Mouse (Mus musculus) adrenal gland, adult 2 months (tissue): ENCODE results near the gene Fnip2. TPM values are rescaled to one million over a fixed set of nuclear protein-coding genes. Genes with fewer than 3 reads are reported as not detected.
A peak's percentile ranks its signal among the peaks of the same experiment; 100 is the strongest.

Experiments
- DNase-seq: peaks from one replicate; pipeline ENCODE4 v3.0.0; 2021
- polyA plus RNA-seq: library from polyadenylated mRNA; depleted of rRNA; stranded (reverse); fragments of >200 nt; gene quantifications from 2 replicates; pipeline ENCODE4 v1.2.3, GENCODE M21; 2012
- total RNA-seq, 2 experiments: library from RNA; stranded (reverse); gene quantifications; 2 replicates each; pipeline ENCODE4 v1.2.3; 2021

The Fnip2 gene
- total and polyA plus RNA-seq, 3 experiments: 1.9 to 8.5 (median 7.4) TPM

DNA sequence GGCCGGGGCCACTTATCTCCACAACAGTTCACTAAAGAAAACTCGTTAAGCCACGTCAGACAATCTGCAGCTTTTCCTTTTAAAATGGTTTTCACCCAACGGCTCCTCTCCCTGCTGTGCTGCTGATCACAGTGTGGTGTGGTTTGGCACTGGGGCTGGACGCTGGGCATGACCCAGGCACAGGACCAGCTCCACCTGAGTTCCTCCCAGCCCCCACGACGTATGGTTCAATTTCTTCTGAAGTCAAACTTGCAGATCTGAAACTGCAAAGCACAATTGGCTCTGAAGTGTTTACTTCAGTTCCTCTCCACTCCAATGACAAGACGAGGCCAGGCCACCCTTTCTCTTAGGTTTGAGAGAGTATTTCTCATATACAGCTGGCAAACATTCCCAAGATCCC lies 39.1 kb downstream of the Fnip2 start:
- no peak for DNase-seq

DNA sequence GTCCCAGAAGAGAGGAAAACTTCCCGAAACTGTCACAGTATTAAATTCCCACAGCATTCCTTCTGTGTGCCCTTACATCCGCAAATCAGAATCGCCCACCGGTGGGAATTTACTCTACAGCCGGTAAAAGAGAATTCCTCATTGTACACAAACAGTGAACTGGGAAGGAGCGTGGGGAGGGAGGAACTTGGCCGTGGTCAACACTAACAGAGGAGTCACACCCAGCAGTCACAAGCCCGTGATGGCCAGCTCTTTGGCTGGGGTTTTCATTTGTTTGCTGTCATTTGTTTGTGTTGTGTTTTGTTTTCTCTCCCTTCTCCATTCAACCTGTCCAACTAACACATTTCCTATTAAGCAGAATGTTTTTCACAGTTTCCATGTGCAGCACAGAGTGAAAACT lies 39.7 kb downstream of the Fnip2 start:
- DNase-seq: no peak

DNA sequence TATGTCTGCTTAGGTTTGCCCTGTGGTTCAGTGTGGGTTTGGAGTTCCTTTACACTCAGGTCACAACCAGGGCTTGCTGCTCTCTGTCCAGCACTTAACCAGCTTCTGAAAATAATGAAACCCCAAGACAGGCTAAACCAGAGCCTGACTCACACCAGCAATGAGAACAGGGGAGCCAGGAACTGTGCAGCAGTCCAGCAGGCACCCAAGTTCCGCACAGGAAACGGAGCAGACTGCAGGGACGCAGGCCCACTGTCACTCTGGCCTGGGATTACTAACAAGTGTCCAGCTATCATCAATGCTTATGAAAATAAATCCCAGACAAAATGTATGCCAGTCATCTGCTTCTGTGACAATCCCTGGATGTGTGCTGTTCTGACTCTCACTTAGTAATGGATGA lies 40.1 kb downstream of the Fnip2 start:
- no peak for DNase-seq

DNA sequence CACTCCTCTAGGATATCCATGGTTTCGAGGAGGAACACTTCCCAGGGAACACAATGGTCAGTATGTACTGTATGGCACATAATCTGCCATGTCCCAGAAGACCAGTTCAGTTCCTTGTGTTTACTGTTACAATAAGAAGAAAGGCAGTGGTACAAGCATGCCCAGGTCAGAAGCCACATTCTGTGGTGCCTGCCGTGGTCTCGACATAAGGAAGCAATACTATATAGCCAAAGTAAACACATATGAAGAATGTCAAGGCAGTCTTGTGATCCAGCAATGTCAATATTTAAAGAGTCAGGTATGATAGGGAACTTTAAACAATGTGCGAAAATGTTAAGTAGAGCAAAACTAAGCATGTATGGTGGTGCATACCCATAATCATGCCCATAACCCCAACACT lies 44.2 kb downstream of the Fnip2 start:
- DNase-seq: no peak

DNA sequence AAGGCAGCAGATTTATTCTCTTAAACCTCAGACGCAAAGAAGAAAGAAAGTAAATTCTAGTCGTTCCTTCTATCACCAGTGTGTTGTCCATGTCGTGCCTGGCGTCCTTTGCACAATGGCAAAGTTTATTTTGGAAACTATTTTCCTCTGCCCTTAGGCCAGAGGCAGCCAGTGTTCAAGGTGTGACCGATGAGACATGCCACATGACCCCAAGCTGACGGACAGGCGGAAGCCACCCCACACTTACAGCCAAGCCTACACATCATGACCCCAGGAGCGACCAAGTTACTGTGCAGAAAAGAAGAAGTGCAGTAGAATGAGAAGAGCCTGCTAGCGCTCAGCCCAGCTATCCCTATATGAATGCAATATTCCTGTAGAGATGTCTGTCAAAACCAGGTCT lies 47.7 kb downstream of the Fnip2 start:
- no peak for DNase-seq

DNA sequence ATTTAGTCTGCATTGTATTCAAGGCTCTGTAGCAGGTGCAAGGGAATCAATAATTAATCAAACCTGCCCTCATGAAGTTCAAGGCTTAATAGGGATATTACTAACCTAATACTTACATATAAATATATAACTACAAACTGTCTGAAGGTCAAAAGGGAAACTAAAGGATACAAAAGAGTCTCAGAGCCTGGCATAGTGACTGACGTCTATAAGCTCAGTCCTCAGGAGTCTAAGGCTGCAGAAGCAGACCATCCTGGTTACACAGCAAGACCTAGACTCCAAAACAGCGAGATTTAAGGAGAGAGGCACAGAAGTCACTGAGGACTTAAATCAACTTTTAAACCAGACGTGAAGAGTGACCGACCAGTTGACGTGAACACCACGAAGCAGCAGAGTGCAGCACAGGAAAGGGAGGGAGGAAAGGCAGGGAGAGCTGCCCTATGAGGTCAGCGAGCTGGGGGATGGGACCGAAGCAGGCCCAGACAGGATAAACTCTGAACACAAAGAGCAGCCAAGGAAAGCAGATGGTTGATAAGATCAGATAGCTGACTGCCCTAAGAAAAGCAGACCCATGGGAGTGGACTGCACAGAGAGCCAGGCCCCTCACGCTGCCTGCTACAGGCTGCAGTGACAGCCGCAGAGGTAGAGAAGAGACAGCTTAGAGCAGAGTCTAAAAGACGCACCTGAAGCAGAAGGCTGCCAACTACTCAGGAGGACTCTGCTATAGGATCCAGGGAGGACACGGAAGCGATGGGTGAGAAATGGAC lies 48.7 kb downstream of the Fnip2 start:
- DNase-seq: peak; percentile 64

DNA sequence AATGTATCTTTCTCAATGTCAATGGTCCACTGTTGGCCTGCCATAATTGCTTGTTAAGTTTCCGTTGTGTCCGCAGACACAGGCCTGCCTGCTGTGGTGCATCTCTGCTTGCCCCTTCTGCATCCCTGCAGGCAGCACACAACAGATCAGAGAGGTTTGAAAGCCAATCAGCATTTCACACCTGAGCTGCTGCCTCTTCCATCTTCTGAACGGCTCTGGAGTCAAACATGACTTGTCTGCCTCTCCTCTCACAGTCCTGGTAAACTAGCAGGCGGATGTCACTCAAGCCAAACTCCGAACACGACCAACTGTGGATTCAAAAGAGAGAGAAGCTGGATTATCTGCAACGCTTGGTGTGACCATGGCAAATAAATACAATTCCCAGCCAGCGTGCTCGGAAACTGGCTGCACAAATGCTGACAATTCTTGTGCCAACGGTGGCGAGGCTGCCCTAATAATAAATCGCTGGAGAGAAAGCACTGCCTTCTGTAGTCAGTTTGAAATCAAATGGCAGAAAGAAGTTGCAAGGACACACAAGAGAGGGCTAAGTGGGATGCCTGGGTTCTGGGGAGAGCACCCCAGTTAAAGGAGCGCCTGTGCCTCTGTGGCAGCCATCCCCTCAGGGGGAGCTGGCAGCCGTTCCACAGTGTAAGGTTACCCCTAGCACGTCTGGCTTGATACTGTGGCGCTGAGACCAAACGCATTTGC lies 49.6 kb downstream of the Fnip2 start:
- DNase-seq: no peak

DNA sequence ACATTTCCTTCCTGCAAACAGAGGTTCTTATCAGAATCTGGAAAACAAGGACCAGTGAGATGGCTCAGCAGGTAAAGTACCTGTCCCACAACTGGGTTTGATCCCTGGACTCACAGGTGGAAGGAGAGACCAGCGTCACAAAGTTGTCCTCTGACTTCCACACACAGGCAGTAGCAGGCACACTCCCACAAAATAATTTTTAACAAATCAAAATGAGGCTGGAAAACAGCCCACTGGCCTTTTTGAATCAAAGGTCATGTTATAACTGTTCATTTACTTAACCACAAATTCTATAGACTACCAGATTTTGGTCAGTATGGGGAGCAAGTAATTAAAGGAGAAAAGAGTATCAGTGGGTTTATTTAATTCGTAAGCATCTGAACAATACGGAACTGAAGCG lies 50.6 kb downstream of the Fnip2 start:
- DNase-seq: no peak

DNA sequence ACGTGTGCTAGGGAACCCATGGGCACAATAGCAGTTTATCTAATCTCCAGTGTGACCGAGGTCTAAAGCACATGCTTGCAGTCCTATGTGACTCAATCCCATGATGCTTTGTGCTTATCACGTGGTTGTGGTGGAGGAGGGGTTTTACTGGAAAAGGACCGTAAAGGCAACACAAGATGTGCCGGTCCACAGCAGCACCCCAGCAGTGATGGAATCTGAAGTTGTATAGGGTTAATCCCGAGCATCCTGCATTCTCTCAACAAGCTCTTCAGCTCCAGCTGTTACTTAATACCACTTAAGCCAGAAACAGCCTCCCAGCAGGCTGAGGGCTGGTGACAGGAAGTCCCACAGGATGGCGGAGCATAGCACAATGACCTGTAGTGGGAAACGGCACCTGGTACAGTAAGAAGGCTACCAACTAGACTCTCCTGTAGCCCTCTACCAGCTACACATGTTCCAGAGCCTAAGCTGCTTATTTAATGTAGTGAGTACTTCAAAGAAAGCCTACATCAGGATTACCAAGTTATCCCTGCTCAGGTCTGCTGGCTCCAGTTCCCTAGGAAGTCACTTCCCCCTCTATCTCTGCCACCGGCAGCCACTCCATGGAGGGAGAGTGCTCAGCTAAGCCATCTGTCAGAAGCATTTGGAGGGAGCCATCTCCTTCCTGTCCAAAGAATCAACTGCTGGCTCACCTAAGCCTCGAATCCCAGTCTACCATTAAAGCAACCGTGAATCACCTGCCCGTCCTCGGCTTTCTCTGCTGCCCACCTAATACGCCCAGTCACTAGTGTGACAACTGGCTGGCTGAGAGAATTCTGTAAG lies 51.3 kb downstream of the Fnip2 start:
- no peak for DNase-seq

DNA sequence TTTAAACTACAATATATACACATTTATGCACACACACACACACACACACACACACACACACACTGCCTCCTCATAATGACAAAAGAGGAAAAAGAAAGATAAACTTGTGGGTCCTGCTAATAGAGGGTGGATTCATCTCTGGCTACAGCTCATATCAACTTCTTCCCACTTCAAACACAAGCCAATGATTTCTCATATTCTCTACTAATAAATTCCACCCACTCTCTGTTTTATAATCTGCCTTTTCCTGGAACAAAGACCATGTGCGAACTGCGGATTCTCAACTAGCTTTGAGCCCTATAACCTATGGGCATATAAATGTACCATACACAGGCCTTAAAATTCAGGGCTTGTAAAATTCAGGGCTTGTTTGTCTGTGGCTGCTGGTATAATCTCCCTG lies 53.3 kb downstream of the Fnip2 start:
- DNase-seq: no peak

DNA sequence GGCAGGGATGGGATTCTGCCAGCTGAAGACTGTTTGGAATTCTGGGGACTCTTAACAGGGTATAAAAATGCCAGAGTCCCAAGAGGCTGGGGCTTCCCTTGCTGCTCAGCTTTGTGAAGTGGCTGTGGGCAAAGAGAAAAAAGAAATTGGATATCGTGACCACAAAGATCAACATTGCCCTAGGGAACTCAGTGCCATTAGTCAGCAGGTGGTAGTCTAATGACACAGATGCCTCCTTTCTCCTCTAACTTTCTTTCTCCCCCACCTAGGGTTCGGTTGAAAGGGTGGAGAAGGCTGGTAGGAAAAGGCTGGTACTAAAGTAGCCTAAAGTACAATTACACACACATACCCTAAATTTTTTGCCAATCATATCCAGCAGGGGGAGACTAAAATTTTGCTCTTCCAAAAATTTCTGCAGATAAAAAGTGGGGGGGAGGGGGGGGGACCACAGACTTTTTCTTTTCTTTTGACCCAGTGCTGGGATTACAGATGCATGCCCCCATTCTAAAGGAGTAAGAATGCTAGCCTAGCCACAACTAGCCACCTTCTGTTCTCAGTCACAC lies 66.3 kb downstream of the Fnip2 start:
- DNase-seq: no peak

DNA sequence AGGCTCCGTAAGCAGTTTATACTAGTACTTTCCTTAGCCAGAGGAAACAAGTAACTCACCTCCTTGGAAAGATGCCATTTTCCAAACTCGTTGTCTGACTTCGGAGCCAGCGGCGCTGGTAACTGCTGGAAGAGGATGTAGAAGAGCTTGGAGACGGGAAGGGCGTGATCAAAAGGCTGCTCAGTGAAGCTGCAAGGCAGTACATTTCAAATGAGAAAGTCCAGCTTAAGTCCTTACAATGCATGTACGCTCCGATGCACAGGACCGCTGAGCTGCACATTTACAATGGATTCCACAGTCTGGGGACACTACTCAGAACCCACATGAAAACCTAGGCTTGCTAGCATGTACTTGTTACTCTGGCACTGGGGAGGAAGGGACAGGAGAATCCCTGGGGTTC lies 67.3 kb downstream of the Fnip2 start:
- no peak for DNase-seq

DNA sequence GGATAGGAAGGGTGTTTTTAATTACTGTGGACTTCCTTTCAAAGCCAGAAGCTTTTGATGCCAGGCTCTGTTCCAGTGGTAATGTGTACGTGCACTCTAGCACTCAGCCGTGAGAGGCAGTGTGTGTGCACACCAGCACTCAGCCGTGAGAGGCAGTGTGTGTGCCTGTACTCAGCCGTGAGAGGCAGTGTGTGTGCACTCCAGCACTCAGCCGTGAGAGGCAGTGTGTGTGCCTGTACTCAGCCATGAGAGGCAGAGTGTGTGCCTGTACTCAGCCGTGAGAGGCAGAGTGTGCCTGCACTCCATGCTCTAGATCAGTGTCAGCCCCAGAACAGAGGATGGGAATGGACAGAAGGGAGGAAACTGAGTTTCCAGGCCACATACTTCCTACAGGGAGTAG lies 70.9 kb downstream of the Fnip2 start:
- no peak for DNase-seq

DNA sequence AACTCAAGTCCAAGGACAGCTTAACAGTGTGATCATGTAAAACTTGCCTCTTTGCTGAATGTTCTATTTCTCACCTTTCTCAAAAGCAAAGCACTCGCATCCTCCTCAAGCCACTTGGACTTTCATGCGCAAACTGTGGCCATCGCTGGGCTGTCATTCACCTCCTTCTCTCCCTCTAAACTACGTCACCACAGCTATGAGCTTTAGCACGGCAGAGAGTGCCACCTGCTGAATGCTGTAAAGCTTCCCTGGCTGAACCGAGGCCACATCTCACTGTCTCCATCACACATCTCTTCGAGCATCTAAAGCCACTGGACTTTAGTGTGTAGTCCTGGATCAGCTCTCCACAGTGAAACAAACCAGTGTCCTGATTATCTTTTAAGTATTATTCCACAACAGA lies 72.4 kb downstream of the Fnip2 start:
- no peak for DNase-seq

DNA sequence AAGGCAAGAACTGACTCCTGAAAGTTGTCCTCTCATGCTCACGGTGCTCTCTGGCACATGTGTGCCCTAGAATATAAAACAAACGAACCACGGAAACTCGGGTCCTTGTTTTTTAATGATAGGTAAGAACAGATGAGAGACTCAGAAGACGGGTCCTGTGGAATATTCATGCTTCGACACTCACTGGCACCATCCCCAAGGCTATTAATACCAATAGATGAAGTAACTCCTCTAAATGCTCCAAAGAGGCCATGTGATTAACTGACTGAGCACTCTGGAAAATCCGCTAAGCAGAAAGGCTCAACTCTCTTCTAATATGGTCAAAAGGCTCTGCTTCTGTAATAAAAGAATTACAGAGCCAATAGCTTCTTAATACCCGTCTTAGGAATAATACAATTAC lies 73.6 kb downstream of the Fnip2 start:
- DNase-seq: no peak

DNA sequence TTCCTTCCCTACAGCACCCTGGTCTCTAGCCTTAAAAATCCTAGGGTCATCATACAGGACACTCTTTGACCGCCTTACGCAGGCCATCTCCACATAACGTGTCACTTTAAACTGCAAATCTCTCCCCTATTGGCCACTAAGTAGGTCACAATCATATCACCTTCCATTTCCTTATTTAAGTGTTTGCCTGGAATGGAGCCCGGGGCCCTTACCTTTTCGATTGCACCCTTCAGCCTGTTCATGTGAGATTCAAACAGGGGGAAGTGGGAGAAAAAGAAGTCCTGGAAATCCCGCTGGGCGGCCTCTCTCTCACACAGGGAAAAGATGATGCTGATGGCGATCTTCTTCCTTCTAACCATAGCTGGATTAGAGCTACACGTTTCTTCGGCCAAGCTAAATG lies 74.5 kb downstream of the Fnip2 start:
- no peak for DNase-seq

DNA sequence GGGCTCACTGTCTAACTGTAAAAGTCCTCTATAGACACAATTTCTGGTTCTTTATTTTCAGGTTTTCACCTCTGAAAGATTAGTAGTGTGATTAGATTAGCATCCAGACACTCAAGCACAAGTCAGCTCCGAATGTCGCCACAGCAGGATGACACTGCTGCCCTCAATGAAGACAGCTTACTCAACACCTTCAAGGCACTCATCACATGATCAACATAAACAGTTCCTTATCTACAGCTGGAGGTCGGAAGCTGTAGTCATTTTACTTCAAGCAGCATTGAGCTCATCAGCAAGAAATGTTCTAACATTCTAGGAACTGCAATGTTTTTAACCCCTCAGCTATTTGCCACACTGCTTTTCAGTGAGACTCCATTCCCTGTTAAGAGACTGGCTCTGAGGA lies 76.0 kb downstream of the Fnip2 start:
- DNase-seq: no peak

DNA sequence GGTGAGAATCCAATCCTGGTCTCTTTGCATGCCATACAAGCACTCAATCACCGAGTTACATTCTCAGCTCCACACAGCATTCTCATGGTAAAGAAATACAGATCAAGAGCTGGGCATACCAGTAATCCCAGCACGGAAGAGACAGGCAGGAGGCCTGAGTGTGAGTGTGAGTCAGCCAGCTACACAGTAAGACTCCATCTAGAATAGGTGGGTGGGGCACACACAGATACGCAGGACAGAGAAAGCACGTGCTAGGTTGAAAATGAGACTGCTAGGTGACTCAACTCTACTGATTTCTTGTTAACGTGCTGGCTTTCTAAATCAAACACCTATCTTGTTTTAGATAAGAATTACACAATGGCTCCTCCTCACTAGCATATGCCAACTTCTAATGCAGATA lies 77.5 kb downstream of the Fnip2 start:
- no peak for DNase-seq

DNA sequence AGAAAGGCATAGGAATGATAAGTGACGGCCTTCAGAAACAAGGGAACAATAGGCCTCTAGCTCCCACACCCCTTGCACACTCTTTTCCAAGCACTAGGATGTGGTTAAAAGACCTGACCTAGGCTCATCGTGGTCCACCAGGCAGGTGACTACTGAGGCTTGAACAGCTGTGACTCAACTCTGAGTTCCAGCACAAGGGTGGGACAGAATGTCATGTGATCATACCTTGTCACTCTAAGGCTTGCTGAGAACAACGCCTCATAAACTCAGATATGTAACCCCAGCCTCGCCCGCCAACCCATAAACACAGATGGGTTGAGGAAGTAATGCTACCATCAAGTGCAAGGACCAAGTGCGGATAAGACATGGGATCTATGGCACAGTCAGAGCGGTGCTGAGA lies 79.6 kb downstream of the Fnip2 start:
- no peak for DNase-seq

DNA sequence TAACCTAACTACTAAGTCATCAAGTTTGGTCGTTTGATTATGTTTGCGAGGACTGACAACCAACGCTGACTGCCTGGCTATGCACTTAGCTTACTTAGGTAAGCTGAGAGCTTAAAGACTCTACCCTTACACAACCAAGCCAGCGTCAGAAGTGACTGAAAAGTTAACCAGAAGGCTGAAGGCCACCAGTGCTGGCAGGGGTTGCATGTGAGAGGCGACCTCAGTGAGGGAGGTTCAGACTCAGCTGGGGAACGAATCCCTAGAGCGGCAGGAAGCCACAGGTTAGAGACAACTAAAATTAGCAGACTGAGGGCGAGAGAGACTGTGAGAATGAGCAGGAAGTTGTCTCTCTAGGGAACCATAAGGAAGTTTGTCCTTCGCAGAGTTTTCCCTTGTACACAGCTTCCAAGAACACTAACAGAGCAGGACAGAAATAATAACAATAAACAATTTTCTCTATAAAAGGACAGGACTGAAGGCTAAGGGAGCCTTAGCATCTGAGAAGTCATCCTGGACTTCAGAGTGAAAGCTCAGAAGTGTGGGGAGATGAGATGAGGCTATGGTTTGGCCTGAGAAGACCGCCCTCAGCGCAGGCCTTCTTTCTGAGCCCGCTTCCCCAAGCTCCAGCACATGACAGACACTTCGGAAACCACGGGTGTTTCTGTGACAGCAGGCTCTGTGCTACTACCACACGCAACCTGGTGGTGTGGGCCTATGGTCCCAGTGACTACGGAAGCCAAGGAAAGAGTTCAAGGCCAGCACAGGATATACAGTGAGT lies 83.1 kb downstream of the Fnip2 start:
- no peak for DNase-seq

DNA sequence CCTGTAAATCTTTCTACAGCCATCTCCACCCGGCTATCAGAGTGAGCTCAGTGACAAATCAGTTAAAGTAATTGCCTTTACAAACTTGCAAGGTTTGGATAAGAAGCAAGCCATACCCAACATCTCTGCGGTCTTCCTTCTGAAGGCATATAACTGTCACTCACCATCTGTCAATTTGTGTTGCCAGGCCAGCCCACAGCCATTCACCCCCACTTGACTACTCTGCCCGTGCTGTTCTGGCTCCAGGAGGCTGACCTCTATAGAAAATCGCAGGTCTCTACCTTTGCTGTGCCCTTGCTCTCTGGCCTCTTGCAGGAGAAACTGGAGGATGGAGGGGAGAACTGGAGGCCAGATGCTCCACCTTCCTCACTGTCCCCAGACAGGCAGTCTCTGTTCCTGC lies 88.7 kb downstream of the Fnip2 start:
- no peak for DNase-seq

DNA sequence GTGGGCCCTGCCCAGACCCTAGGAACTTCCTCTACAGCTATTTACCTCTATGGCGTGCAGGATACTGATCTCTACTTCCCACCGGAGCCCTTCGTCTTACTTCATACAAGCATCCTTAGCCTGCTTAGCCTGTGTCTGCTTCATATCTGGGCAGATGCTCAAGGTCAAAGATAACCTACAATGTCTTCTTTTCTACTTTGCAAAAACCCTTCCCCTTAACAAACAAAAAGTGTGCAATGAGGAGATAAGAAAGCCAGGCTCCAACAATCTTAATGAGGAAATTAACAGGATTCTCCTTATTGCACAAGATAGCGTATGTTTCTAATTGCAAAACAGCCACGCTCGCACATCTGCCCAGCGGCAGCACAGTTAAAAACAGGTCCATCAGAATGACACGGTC lies 89.2 kb downstream of the Fnip2 start:
- no peak for DNase-seq
